Mouse (Mus musculus): ENCODE data around the gene Fam124a.
A peak's percentile ranks its signal among the peaks of the same experiment; 100 is the strongest.
"Not testable (repeated sequence)": the region's sequence is repeated elsewhere in the genome, so short reads cannot be mapped to it uniquely, and the experiment has no call there.

Gene Fam124a

GRCm38 (mm10) chr14:62555309-62555829 lies at the start of gene Fam124a:
TSS of gene Fam124a (plus strand) at chr14:62555737.
- DNase-seq, result peak; percentile 40

GRCm38 (mm10) chr14:62506261-62506660 lies 49.3 kb upstream of the Fam124a start:
- DNase-seq, result no peak

- DNase-seq, result no peak
Measured at GRCm38 (mm10) chr14:62509350-62509749, 46.2 kb upstream of the Fam124a start.

- no peak for DNase-seq
Measured at GRCm38 (mm10) chr14:62512845-62513244, 42.7 kb upstream of the Fam124a start.

- DNase-seq, result no peak
Measured at GRCm38 (mm10) chr14:62530951-62531350, 24.6 kb upstream of the Fam124a start.

GRCm38 (mm10) chr14:62536127-62536526 lies 19.4 kb upstream of the Fam124a start:
- no peak for DNase-seq

GRCm38 (mm10) chr14:62536988-62537387 lies 18.5 kb upstream of the Fam124a start:
- DNase-seq, result no peak

GRCm38 (mm10) chr14:62539834-62540233 lies 15.7 kb upstream of the Fam124a start:
- no peak for DNase-seq

GRCm38 (mm10) chr14:62541751-62542150 lies 13.8 kb upstream of the Fam124a start:
- no peak for DNase-seq

- no peak for DNase-seq
Measured at GRCm38 (mm10) chr14:62546296-62546695, 9.2 kb upstream of the Fam124a start.

- no peak for DNase-seq
Measured at GRCm38 (mm10) chr14:62546746-62547145, 8.8 kb upstream of the Fam124a start.

GRCm38 (mm10) chr14:62550121-62550520 lies 5.4 kb upstream of the Fam124a start:
- DNase-seq, result no peak

- no peak for DNase-seq
Measured at GRCm38 (mm10) chr14:62552771-62553170, 2.8 kb upstream of the Fam124a start.

- no peak for DNase-seq
Measured at GRCm38 (mm10) chr14:62553786-62554185, 1.8 kb upstream of the Fam124a start.

- DNase-seq, result no peak
Measured at GRCm38 (mm10) chr14:62555840-62556810, 588 bp downstream of the Fam124a start.

GRCm38 (mm10) chr14:62557111-62557510 lies 1.6 kb downstream of the Fam124a start:
- DNase-seq, result no peak

GRCm38 (mm10) chr14:62561875-62562748 lies 6.6 kb downstream of the Fam124a start:
- DNase-seq, result no peak

GRCm38 (mm10) chr14:62563679-62564078 lies 8.1 kb downstream of the Fam124a start:
- no peak for DNase-seq

- not testable (repeated sequence) for DNase-seq
Measured at GRCm38 (mm10) chr14:62566821-62567220, 11.3 kb downstream of the Fam124a start, which contains the start of gene Gm4131. TSS of gene Gm4131 (minus strand) at chr14:62566921.

GRCm38 (mm10) chr14:62569463-62569862 lies 13.9 kb downstream of the Fam124a start:
- no peak for DNase-seq

- no peak for DNase-seq
Measured at GRCm38 (mm10) chr14:62570299-62570698, 14.8 kb downstream of the Fam124a start.

- no peak for DNase-seq
Measured at GRCm38 (mm10) chr14:62573454-62573853, 17.9 kb downstream of the Fam124a start.

- DNase-seq, result no peak
Measured at GRCm38 (mm10) chr14:62574906-62575305, 19.4 kb downstream of the Fam124a start.
